Mouse (Mus musculus): Measurements from ENCODE around the gene Tcf7l2.

Gene Tcf7l2

DNA sequence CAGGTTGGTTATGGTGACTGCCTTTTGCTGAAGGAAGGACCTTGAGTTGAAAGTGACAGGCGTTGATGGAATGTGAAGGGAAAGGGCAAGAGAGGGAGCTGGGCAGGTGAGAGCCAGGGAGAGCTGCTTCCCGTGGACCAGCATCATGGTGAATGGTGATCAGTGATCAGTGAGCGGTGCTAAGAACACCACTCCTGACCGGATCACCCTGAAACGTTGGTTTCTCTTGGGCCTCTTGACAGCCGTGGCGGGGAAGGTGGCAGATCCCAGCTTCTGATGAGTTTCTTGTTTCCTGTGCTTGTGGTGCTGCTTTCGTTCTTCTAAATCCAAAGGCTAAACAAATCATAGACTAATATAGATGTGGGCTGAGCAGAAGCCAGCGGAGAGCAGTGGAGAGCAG lies 13.8 kb downstream of the Tcf7l2 start:
- in situ Hi-C loops (cut with MboI, MseI), result no loop called here

DNA sequence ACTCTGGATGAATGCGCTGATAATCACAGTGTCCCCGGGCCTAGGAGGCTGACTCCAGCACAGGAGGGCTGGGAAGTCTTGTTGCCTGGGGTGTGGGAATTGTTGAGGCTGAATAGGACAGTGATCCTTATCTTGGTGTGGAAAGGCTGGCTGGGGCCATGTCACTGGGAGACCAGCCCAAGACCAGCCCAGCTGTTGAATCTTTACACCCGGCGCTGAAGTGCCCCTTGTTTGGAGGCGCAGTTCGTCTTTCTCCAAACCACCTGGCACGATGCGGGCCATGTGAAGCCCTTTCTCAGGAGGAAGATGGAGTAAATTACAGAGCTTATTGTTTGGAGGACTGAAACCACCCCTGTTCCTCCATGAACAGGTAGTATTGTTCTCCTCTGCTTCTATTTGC lies 15.1 kb downstream of the Tcf7l2 start:
- in situ Hi-C loops (cut with MboI, MseI), result no loop called here

DNA sequence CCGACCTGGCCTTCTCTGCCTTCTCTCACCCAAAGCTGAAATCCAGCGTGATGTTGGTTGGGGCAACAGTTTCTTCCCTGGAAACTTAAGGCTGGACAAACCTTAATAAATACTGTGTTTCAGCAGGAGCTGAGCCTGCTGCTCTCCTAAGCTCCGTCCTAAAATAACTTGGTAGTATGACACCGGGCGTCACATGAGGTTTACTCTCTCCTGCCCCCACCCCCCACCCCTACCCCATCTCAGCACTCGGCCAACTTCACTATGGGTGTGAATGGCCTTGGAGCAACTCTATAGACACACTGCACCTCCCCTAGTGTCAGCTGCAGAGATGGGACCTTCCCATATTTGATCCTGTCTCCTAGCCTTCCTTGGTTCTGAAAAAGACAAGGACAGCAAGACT lies 15.8 kb downstream of the Tcf7l2 start:
- in situ Hi-C loops (cut with MboI, MseI), result no loop called here

DNA sequence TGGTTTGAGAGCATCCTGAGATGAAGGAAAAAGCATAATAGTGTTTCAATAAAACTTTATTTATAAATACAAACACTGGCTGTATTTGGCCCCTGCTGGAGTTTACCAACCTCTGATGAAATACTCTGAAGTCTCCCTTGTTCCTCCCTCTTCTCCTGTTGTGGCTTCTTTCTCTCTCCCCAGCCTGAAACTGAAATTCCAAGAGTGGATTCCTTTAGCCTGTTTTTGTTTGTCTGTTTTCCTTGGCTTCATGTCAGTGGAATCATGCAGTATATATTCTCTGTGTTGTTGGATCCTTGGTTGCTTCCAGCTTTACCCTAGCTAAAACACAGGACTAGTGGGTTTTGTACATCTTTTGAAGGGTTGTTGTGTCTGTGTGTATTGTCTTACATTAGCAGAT lies 16.5 kb downstream of the Tcf7l2 start:
- in situ Hi-C loops (cut with MboI, MseI), result no loop called here

DNA sequence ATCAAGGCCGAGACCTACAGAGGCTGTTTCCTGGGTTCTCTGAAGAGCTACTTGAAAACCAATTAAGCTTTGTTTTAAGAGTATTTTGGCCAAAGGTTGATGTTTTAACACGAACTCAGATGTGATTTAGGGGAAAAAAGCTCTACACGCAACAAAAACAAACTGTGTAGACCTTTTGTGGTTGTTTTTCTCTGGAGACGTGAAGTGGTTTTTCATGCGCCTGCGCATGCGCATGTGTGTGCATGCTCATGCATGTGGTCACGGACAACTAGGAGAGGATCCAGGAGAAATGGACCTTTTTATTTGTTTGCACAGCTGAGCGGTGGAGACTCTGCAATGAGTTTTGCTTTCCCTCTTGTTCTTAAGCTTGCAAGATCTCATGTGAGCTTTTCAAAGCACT lies 17.4 kb downstream of the Tcf7l2 start:
- in situ Hi-C loops (cut with MboI, MseI), result no loop called here

DNA sequence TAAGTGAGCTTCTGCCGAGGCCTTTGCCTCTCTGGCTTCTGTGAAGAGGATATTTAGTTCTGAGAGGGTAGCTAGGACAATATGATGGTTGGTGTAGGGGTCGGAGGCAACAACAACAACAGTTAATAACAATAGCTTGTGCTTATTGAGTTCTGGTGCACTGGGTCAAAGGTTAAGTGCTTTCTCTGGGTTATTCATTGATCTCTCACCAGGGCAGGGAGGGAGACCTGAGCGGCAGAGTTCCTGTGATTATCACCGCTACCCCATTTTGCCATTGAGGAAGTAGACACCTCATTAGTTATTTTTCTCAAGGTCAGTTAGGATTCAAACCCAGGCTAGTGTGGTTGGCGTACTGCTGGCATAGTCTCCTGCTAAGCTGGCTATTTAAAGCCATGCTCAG lies 19.5 kb downstream of the Tcf7l2 start:
- in situ Hi-C loops (cut with MboI, MseI), result no loop called here

DNA sequence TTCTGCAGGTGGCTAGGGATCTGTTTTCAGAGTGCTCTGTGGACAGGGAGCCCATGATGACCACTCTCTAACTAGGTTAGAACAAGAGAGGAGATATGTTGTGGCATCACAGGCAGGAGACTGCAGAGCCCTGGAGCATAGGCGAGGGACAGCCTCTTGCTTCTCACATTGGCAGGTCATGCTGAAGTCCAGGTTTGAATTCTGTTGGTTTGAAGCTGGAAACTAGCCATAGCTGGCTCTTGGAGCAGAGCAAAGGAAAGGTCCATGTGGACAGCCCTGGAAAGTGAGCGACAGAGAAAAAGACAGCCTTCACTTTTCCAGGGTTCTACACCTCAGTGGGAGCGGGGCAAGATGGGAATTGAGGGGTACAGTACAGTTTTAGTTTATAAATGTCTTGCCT lies 20.6 kb downstream of the Tcf7l2 start:
- in situ Hi-C loops (cut with MboI, MseI), result no loop called here

DNA sequence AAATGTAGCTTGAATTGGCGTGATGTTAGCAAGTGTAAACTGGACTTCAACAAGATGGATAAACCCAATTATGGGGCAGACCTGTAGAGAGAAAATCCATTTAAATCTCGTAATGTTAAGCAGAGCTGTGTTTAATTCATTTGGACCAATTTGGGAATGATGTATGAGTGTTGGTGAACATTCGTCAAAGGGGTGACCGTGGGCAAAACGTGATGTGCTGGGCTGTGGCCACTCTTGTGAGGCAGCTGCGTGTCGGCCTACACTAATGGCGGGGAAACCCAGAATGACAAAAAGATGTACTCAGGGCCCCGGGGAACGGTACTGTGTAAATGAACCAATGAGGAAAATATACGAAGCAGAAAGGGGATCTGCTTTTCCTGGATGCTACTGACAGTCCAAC lies 24.2 kb downstream of the Tcf7l2 start:
- in situ Hi-C loops (cut with MboI, MseI), result no loop called here

DNA sequence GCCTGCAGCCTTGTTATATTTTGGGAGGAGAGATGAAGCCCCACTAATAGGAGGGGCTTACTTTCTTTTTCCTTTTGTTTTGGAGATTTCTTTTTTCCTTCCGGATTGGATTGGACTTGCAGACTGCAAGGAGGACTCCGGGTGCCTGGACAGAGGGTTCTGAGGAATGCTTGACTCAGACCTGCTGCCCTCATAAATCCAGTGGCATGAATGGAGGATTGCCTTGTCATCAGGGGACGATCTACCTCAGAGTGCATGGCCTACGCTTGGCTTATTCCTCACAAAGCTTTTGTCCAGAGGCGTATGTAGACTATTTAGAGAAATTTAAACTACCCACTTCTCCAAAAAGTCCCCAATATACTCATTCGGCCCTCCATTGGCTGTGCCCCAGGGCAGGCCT lies 25.5 kb downstream of the Tcf7l2 start:
- in situ Hi-C loops (cut with MboI, MseI), result no loop called here

DNA sequence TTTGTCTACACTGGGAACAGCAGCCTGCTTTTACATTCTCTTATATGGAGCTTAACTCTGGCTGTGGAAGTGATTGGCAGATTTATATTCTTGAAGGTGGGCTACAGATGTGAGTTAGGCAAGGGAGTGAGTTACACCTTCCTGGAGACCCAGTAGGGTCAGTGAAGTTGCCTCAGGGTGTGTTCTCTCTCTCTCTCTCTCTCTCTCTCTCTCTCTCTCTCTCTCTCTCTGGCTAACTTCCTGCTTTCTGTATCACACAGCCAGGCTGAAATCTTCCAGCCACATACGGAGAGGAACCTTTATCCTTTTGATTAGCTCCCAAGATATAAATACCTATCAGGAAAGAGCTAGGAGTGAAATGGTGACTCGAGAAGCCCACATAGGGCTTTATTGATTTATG lies 26.0 kb downstream of the Tcf7l2 start:
- in situ Hi-C loops (cut with MboI, MseI), result no loop called here

DNA sequence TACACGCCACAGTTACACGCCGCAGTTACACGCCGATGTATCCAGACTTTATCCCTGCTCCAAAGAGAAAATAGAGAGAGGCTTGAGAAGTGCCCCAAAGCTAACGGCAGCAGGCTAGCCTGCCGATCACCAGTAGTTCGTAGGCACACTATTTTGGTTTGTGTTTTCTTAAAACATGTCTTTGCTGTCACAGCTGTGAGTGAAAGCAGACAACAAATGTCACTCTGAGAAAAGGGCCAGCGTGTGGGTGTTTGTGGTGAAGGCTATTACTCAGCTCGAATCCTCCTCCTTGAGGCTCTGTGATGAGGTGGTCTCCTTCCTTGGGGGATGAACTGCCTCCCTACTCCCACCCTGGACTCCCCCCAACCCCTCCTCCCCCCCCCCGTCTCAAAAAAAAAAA lies 26.6 kb downstream of the Tcf7l2 start:
- in situ Hi-C loops (cut with MboI, MseI), result no loop called here

DNA sequence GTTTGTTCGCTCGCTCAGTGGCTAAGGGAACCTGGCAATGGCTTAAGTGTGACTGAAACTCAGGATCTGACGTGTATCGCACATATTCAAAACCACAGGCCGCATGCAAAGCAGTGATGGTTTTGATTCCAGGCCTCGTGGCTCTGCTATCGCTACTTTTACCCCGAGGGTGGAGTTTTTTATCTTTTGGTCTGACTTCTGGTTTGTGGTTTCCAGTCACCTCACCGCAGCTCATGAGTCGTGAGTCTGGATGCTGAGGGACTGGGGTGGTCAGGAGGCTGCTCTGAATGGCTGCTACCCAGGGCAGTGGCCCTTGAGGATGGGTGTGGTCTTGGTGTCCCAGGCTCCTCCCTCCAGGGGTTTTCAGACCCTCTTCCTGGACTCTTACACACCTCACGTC lies 27.3 kb downstream of the Tcf7l2 start:
- in situ Hi-C loops (cut with MboI, MseI), result no loop called here

DNA sequence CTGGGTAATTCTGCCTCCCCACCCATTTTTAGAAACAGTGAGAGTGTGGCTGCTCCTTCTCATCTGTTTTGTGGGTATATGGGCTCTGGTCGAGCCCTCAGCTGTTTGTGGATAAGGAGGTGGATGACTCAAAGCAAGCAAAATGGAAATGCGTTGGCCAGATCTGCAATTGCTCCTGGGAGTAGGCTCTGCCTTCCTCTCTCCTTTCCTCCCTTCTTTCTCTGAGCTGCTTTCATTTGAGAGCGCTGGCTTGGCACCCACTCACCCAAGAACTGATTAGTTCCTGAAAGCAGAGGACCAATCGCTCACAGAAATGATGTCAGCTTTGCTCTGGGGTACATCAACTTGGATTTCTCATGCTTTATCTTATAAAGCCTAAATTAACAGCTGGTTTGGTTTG lies 32.7 kb downstream of the Tcf7l2 start:
- in situ Hi-C loops (cut with MboI, MseI), result no loop called here

DNA sequence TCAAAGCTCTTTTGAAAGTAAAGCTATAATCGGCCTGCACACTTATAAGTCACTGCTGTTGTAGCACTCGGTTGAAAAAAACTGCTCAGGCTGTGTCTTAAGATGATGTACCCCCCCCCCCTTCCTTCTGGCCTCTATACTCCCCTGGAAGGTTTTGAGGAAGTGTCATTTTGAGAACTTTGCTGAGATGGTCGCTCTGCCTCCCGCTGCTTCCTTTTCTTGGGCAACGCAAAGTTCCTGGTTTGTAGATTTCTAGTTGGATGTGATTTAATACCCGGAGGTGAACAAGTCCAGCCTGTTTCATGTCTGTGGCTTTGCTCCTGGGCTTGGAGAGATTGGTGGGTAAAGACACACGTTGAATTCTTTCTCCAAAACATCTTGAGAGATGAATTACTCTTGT lies 33.2 kb downstream of the Tcf7l2 start:
- in situ Hi-C loops (cut with MboI, MseI), result no loop called here

DNA sequence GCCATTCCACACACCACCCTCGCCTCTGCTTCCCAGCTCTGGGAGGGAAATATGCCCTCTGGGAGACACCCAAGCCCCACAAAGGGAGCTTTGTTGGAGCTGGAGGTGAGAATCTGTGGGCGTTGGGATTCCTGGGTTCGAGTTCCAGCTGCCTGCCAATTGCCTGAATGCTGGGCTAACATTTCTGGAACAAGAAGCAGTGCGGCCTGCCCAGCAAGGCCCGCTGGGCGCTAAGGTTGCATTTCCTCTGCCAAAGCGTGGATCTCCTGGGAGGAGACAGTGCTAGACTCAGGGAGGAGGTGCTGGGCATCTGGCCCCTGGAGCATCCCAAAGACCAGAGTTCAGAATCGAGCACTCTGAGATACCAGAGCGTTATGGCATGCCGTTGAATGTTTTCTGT lies 38.3 kb downstream of the Tcf7l2 start:
- in situ Hi-C loops (cut with MboI, MseI), result no loop called here

DNA sequence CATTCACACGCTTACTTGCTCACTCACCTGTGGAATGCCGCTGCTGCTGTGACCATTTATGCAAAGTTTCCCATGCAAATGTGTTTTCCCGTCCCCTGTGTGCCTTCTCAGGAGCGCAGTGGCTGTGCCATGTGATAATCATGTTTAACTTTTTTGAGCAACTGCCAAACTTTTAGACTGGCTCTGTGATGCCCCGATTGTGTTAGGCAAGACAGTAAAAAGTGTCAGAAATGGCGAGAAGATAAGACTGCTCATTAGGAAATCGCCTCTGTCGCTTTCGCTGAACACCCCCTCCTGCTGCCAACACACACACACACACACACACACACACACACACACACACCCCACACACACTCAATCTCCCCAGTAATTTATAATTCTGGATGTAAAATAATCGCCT lies 39.5 kb downstream of the Tcf7l2 start:
- in situ Hi-C loops (cut with MboI, MseI), result no loop called here

DNA sequence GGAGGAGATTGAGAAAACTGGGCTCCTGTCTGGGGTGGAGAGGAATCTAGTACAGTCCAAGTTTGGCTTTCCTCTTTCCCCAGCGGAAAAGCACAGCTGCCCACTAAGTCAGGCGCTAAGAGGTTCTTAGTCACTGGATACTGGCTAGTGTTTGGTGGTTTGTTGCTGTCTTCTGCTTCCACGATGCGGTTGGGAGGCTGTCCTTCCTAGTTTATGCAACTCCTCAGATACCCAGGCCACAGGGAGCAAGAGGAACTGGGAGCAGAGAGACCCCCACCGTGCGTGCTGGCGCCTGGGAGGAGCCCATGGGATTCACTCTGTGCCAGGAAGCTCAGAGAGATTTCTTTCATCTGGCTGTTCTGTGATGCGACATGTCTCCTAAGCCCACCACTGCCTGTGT lies 40.1 kb downstream of the Tcf7l2 start:
- in situ Hi-C loops (cut with MboI, MseI), result no loop called here

DNA sequence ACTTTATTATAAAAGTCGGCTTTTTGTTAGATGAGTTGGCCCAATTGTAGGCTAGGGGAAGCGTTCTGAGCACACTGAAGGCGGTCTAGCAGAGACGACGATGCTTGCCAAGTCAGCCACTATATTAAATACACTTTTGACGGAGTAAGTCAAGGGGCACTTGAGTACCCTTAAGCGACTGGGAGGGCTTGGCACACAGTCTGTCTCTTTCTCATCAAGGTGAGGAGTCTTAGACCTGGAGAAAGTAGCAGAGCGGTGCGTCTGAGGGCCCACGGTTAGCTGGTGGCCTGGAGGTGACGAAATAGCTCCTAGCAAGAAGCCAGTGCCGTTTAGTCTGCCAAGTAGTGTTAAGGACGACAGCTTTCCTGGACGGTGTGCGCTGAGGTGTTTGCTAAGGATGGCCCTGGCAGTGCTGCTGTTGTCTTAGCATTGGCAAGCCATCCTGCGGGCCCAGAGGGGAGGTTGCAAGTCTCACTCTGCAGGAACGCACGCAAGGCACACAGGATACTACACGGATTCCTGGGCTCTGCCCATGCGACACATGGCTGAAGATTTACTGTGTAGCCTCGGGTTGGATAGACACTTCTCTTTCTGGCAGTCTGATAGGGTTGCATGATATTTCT lies 43.3 kb downstream of the Tcf7l2 start:
- in situ Hi-C loops (cut with MboI, MseI), result no loop called here

DNA sequence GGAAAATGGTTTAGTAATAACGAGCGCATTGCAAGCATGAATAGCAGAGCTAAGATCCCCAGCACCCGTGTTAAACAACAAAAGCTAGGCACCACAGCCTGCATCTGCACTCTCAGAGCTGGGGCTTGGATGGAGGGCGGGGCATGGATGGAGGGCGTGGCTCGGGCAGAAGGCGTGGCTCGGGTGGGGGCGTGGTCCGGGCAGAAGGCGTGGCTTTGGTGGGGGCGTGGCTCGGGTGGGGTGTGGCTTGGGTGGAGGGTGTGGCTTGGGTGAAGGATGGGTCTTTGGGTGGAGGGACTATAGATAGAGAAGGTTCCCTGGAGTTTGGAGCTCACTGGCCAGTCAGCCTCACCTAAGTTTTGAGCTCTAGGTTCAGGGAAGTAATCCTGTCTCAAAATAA lies 45.8 kb downstream of the Tcf7l2 start:
- in situ Hi-C loops (cut with MboI, MseI), result no loop called here

DNA sequence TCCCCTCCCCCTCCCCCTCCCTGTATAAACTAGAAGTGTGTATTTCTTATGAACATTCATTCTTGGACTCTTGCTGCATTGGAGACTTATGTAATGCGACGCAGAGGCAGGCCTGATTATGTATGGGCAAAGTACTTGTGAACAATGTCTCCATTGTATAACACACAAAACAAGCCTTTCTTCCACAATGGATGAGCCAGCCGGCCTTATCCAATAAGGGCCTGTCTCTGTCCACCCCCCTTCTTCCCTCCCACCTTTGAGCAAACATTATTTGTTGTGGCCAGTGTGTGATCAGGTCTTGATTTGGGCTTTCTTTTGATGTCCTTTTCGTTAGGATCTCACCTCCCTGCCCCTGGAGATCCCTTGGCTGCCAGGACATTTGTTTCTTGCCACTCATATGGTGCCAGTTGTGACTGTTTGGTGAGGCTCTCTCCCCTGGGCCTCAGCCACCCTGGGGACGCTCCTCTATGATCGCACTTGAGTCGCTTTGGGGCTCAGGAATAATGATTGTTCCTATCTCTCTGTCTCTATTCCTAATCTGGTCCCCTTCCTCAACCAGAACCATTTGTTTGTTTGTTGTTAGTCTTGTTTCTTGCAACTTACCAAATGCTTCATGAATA lies 46.8 kb downstream of the Tcf7l2 start:
- in situ Hi-C loops (cut with MboI, MseI), result no loop called here

DNA sequence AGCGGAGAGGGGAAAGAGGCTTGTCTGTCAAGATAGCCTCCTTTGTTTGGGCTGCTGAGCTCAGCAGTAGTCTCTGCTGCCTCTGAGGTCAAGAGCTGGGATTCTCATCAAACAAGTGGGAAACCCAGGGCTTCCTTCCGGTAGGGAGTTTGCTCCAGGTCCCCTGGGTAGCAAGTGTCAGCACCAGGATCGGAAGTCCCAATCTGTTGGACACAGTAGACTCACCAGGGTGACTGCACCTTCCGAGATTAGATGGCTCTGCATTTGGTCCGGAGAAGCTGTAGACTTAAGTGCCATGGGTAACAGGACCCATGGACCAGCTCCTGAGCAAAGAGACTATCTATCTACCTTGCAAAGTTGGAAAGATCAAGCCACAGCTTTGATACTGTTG lies 47.3 kb downstream of the Tcf7l2 start:
- in situ Hi-C loops (cut with MboI, MseI), result no loop called here

DNA sequence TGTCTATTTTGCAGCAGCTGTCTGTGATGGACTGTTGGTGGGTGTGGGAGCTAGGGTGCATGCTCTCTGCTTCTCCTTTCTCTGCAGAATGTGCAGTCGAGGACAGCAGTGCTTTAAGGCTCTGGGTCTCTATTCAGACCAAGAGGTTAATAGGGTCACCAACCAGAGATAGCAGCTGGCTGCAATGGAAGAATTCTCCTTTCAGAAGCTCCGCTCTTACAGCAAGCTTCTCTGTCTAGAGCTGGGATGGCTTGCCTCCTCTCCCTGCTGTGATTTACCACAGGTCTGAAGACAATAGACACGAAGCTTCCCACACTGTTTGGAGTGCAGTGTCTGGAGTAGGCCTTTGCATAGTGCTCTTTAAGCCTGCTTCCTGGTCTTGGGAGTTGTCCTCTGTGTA lies 48.2 kb downstream of the Tcf7l2 start:
- in situ Hi-C loops (cut with MboI, MseI), result no loop called here

DNA sequence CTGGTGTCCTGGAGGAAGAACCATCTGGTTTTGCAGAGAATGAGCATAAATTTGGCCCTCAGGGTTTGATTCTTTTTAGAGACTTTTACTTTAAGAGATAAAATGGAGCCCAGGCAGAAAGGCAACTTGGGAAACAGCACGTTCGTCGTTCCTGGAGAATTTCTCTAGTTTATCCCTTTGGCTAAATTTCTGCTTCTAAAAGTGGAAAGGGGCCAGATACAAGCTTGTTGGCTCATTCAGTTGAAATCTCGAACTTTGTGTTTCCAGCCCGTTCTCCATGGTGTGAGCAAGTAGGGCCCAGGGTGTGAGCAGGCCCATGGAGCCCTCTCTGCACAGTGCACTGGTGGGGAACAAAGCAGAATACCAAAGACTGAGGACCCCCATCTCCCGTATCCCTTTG lies 49.7 kb downstream of the Tcf7l2 start:
- in situ Hi-C loops (cut with MboI, MseI), result no loop called here

DNA sequence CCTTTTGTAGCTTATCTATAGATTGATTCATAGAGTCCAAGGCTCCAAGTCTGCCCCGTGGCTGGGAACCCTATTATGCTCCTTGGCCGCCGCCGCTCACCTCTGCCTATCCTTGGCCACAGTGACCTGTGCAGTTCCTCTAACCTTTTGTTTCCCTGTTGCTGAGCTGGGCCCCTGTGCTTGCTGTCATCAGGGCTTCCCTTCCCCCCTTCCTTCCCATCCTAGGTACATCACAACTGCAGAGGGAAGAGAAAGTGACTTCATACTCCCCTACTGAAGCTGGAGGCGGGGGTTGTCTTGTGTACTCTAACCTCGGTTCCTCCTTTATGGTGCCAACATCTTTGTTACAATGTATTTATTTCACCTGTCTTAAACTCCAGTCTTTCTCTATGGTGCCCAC lies 50.3 kb downstream of the Tcf7l2 start:
- in situ Hi-C loops (cut with MboI, MseI), result no loop called here
